Mouse (Mus musculus) hindbrain, embryonic 12.5 days (tissue): Measurements from ENCODE around the gene Tmem104. TPM values are rescaled to one million over a fixed set of nuclear protein-coding genes. Genes with fewer than 3 reads are reported as not detected.
A peak's percentile ranks its signal among the peaks of the same experiment; 100 is the strongest.

Source experiments
- ATAC-seq: fragments of 200-750 bp; cut with Nextera tagmentation; 2 replicates; pipeline ENCODE4 v1.8.0; 2017; ENCODE audit warnings: moderate TSS enrichment; ENCODE audit not compliant: low FRiP score
- H3K27ac ChIP-seq: fragments of 300-500 bp; sonication (generic); 2 replicates; pipeline ENCODE4 v1.5.1; 2016; ENCODE audit warnings: mild to moderate bottlenecking
- H3K27me3 ChIP-seq: fragments of 300-500 bp; sonication (generic); 2 replicates; pipeline ENCODE4 v1.6.1; 2016; ENCODE audit warnings: mild to moderate bottlenecking
- H3K36me3 ChIP-seq: fragments of 300-500 bp; sonication (generic); 2 replicates; pipeline ENCODE4 v1.6.1; 2016; ENCODE audit warnings: mild to moderate bottlenecking
- H3K4me1 ChIP-seq: fragments of 300-500 bp; sonication (generic); 2 replicates; pipeline ENCODE4 v1.6.1; 2016
- H3K4me2 ChIP-seq: fragments of 300-500 bp; sonication (generic); replicated peaks from 2 replicates; pipeline ENCODE4 v1.6.1; 2016; ENCODE audit warnings: mild to moderate bottlenecking
- H3K4me3 ChIP-seq: fragments of 300-500 bp; sonication (generic); 2 replicates; pipeline ENCODE4 v1.5.1; 2016; ENCODE audit warnings: mild to moderate bottlenecking
- H3K9ac ChIP-seq: fragments of 300-500 bp; sonication (generic); 2 replicates; pipeline ENCODE4 v1.6.1; 2016; ENCODE audit warnings: mild to moderate bottlenecking, moderate library complexity
- H3K9me3 ChIP-seq: fragments of 300-500 bp; sonication (generic); replicated peaks from 2 replicates; pipeline ENCODE4 v1.6.1; 2016; ENCODE audit warnings: mild to moderate bottlenecking
- WGBS: fragments of 180-500 bp; shearing (Covaris S2); methylation state at CpG from one replicate; pipeline ENCODE4 v1.1.7; 2016; 5-methylcytosine and 5-hydroxymethylcytosine counted together
- polyA plus RNA-seq: library from polyadenylated mRNA; unstranded; fragments of >200 nt; fragmentation: Nextera tagmentation; extraction: Ambion mirVana; gene quantifications from 2 replicates; pipeline ENCODE4 v1.2.1, GENCODE M21; 2016

Tmem104 gene
- polyA plus RNA-seq, 1 experiment from 2014 or later = 10.4 TPM

DNA sequence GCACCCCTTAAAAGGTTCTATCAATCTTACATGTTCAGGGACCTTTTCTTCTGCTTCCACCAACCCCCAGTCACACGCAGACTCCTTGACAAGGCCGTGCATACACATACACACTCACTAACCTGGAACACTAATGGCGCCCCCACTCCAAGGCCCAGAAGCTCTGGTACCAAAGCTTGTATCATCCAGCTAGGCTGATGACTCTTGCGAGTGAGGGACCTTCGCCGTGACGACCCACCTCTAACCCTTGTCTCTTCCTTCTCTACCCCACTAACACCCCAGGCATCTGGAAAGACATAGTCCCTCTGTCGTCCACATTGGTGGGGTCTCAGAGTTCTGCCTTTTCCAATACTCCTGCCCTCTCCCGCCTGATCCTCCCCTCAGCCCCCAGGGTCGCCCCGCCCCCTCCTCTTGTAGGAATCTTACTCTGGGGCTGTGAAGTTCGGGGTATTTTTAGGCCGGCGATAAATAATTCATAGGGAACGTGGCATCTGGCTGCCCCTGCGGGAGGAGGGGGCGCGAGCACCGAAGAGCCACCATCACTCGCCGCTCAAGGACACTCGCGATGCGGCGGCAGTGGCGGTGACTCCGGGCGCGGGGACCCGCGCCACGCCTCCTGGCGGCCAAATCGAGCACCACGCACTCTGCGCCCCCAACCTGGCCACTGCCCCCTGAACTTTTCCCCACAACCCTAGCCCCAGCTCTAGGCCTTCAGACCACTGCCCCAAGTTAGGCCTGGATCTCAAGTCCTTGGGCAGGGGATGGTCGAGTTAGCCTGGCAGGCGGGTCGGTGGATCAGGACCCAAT lies 77.8 kb downstream of the Tmem104 start:
- Histone ChIP-seq H3K4me1 (peaks cover 30% of the 10 kb centered on the region), H3K4me2 (peak overlapping the region; percentile 50), H3K36me3 (peaks cover 15% of the 10 kb centered on the region; the same call in 1 of the 2 replicates), H3K9me3 (no peaks in the 10 kb centered on the region), H3K4me3 (peak overlapping the region; percentile 21), H3K27me3 (peaks cover 98% of the 10 kb centered on the region), H3K9ac (0 out of 2 replicates have a peak overlapping the region, but pooled peaks have one; percentile 23), H3K27ac (no peak overlapping the region)
- WGBS = 6% methylated on average over 38 of the region's 39 CpGs
- ATAC-seq = peak; percentile 26; the same call in 1 of the 2 replicates

DNA sequence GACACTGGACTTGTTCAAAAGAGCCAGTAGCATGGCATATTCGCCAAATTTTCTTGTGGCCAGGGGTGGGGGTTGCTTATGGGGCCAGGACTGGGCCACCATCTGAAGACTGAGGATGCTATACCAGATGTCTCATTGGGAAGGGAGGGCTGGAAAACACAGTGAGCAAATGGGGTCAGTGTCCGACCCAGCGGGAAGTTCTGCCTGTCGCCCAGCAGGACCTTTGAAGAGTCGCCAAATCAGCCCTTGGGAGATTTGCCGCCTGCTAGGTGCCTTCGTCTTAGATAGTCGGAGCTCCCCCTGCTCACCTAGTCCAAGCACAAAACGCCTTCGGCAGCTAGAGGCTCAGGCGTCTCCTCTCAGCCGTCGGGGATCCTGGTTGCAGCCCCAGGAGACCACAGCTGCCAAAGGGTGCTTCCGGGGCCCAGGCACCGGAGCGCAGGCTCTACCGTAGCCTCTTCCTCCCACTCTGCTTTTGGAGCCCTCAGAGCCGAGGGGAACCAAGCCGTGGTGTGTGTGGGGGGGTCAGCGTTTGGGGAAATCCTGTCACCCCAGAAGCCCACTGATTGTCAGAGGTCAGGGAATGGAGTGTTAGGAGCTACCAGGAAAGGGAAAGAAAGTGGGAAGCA lies 78.6 kb downstream of the Tmem104 start:
- Histone ChIP-seq H3K27ac (no peak overlapping the region), H3K4me1 (peaks cover 32% of the 10 kb centered on the region), H3K4me3 (no peak overlapping the region; the same call in 1 of the 2 replicates), H3K9me3 (no peaks in the 10 kb centered on the region), H3K9ac (no peak overlapping the region), H3K36me3 (peaks cover 15% of the 10 kb centered on the region; the same call in 1 of the 2 replicates), H3K4me2 (peak overlapping the region; percentile 60), H3K27me3 (peaks cover 90% of the 10 kb centered on the region)
- no peak for ATAC-seq
- 5% methylated on average over 20 of the region's 20 CpGs for WGBS

GRCm38 (mm10) chr11:115266400-115266778 lies 79.1 kb downstream of the Tmem104 start:
- H3K27me3 ChIP-seq = peaks cover 85% of the 10 kb centered on the region
- H3K4me3 ChIP-seq = peak overlapping the region; percentile 35
- peaks cover 32% of the 10 kb centered on the region for H3K4me1 ChIP-seq
- H3K9ac ChIP-seq = peak overlapping the region; percentile 55; the same call in 1 of the 2 replicates
- peaks cover 15% of the 10 kb centered on the region; the same call in 1 of the 2 replicates for H3K36me3 ChIP-seq
- H3K4me2 ChIP-seq = peak overlapping the region; percentile 60
- H3K9me3 ChIP-seq = no peaks in the 10 kb centered on the region
- ATAC-seq = no peak
- H3K27ac ChIP-seq = no peak overlapping the region
- WGBS = 2% methylated on average over 22 of the region's 22 CpGs

GRCm38 (mm10) chr11:115267061-115267883 lies 80.0 kb downstream of the Tmem104 start, which contains the start of gene Grin2c:
Gene Grin2c (minus strand): TSS chr11:115267243.
- H3K4me3 ChIP-seq = peak within 1 kb of the TSS; percentile 35
- H3K27me3 ChIP-seq = peaks cover 76% of the 10 kb centered on the region
- peak within 1 kb of the TSS; percentile 60 for H3K4me2 ChIP-seq
- no peak for ATAC-seq
- no peak within 1 kb of the TSS for H3K27ac ChIP-seq
- H3K36me3 ChIP-seq = peaks cover 15% of the 10 kb centered on the region; the same call in 1 of the 2 replicates
- peak within 1 kb of the TSS; percentile 55 for H3K9ac ChIP-seq
- H3K9me3 ChIP-seq = no peaks in the 10 kb centered on the region
- WGBS = 7% methylated on average over 39 of the region's 50 CpGs
- peaks cover 32% of the 10 kb centered on the region for H3K4me1 ChIP-seq

DNA sequence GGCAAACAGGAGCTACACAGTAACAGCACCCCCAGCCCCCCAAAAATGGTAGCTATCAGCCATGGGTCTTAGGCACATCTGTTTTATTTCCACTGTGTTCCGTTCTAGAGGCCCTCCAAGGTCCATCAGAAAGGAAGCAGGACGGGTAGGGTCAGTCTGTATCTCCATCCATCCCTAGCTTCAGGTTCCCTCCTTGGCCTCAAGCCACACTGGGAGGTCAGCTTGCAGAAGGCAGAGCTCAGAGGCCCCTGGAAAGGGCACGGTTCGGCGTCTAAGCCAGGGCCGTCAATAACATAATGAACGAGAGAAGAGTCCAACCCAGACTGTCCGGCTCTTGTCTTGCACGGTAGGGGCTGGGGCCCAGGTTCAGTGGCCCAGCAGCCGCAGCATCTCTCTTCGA lies 80.7 kb downstream of the Tmem104 start:
- Histone ChIP-seq H3K27me3 (peaks cover 69% of the 10 kb centered on the region), H3K4me2 (no peak overlapping the region), H3K4me1 (peaks cover 32% of the 10 kb centered on the region), H3K27ac (no peak overlapping the region), H3K9ac (no peak overlapping the region), H3K9me3 (no peaks in the 10 kb centered on the region), H3K36me3 (peaks cover 15% of the 10 kb centered on the region; the same call in 1 of the 2 replicates), H3K4me3 (no peak overlapping the region)
- no peak for ATAC-seq
- WGBS = 63% methylated on average over 11 of the region's 11 CpGs

GRCm38 (mm10) chr11:115269330-115270066 lies 82.2 kb downstream of the Tmem104 start:
- WGBS = 86% methylated on average over 25 of the region's 27 CpGs
- H3K9ac ChIP-seq = no peak overlapping the region; the same call in 1 of the 2 replicates

GRCm38 (mm10) chr11:115270148-115270861 lies 83.0 kb downstream of the Tmem104 start:
- Histone ChIP-seq H3K4me2 (no peak overlapping the region), H3K27ac (no peak overlapping the region), H3K4me3 (no peak overlapping the region), H3K9me3 (no peaks in the 10 kb centered on the region), H3K9ac (no peak overlapping the region), H3K4me1 (peaks cover 30% of the 10 kb centered on the region), H3K27me3 (peaks cover 46% of the 10 kb centered on the region), H3K36me3 (peaks cover 15% of the 10 kb centered on the region; the same call in 1 of the 2 replicates)
- no peak for ATAC-seq
- WGBS = 36% methylated on average over 19 of the region's 19 CpGs

More at GRCm38 (mm10) chr11:115269330-115270066, 82.2 kb downstream of the Tmem104 start:
- no peak overlapping the region for H3K4me2 ChIP-seq
- H3K4me1 ChIP-seq = peaks cover 32% of the 10 kb centered on the region
- no peak for ATAC-seq
- H3K36me3 ChIP-seq = peaks cover 15% of the 10 kb centered on the region; the same call in 1 of the 2 replicates
- H3K27ac ChIP-seq = no peak overlapping the region
- peaks cover 54% of the 10 kb centered on the region for H3K27me3 ChIP-seq
- H3K9me3 ChIP-seq = no peaks in the 10 kb centered on the region
- H3K4me3 ChIP-seq = no peak overlapping the region

DNA sequence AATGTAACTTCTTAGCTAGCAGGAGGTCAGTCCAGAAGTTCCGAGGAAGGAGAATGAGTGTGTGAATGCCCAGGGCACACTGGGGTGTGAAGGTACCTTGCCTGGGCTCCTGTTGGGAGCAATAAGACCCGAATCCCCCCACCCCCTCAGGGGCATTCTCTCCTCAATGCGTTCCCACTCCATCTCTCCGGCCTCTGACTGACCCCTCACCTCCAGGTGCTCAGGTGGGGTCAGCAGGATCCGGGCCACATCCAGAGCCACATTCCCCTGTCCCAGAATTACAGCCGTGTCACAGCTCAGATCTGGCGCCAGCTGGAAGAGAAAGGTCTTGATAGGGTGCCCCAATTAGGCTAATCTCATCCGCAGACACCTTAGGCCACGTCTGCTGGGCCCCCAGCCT lies 83.8 kb downstream of the Tmem104 start:
- 87% methylated on average over 9 of the region's 9 CpGs for WGBS
- no peak for ATAC-seq
- peaks cover 31% of the 10 kb centered on the region for H3K4me1 ChIP-seq

DNA sequence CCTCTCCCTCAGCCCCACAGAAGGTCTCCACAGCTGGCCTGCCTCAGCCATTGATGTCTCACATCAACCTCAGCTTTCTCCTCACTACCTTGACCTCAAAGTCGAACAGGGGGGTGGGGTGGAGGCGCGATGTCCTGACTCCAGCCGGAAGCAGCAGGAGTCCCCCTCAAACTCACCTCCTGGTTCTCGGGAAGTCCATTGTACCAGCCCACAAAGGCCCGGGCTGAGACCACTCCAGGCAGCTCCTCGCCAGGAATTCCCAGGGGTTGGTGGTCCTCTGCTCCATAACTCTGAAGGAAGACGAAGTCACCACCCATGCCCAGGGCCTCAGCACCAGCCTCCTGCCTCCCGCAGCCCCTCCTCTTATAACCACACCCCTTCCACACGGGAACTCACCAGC lies 84.2 kb downstream of the Tmem104 start:
- no peak overlapping the region for H3K9ac ChIP-seq
- no peak overlapping the region for H3K4me2 ChIP-seq
- H3K27me3 ChIP-seq = peaks cover 34% of the 10 kb centered on the region
- ATAC-seq = no peak
- H3K36me3 ChIP-seq = peaks cover 15% of the 10 kb centered on the region; the same call in 1 of the 2 replicates
- WGBS = 72% methylated on average over 10 of the region's 10 CpGs
- no peak overlapping the region for H3K27ac ChIP-seq
- no peaks in the 10 kb centered on the region for H3K9me3 ChIP-seq
- peaks cover 31% of the 10 kb centered on the region for H3K4me1 ChIP-seq
- no peak overlapping the region for H3K4me3 ChIP-seq

More for the DNA sequence above, 83.8 kb downstream of the Tmem104 start:
- H3K4me2 ChIP-seq = no peak overlapping the region
- H3K9me3 ChIP-seq = no peaks in the 10 kb centered on the region
- H3K27ac ChIP-seq = no peak overlapping the region
- H3K27me3 ChIP-seq = peaks cover 39% of the 10 kb centered on the region
- no peak overlapping the region for H3K4me3 ChIP-seq
- H3K36me3 ChIP-seq = peaks cover 15% of the 10 kb centered on the region; the same call in 1 of the 2 replicates
- no peak overlapping the region for H3K9ac ChIP-seq

DNA sequence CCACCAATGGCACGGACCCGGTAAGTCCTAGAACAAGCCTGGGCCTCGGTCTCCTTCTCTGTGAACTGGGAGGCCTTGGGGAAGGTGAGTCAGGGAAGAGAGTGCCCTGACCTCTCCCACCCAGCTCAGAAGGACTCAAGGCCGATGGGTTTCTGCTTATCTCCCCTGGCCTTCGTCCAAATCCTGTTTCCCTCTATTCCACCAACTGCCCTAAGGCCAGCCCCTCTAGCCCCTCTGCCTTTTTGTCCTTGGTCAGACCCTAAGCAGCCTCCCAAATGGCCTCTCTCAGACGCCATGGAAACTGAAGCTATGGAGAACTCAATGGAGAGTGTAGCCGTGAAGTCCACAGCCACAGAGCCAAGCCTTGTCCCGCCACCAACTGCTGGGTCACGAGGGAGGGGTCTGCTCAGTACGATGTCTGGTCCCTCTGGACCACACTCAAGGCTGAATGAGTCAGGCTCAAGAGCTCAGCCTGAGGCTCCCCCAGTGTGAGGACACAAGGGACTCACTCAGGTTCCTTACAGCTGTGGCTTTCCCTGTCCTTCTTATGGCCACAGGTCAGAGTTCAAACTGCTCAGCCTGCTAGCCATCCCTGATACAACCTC lies 85.7 kb downstream of the Tmem104 start:
- WGBS = 70% methylated on average over 10 of the region's 10 CpGs
- Histone ChIP-seq H3K9me3 (no peaks in the 10 kb centered on the region), H3K27me3 (peaks cover 19% of the 10 kb centered on the region), H3K4me2 (no peak overlapping the region), H3K4me3 (no peak overlapping the region), H3K36me3 (peaks cover 15% of the 10 kb centered on the region; the same call in 1 of the 2 replicates), H3K9ac (no peak overlapping the region), H3K4me1 (peaks cover 24% of the 10 kb centered on the region), H3K27ac (no peak overlapping the region)
- no peak for ATAC-seq
